Mouse (Mus musculus): Measurements from ENCODE around the gene Git2.

The Git2 gene

GRCm38 (mm10) chr5:114719003-114719927 is 56.1 kb downstream of the Git2 start:
- DNase-seq (ENCODE audit: low spot score), result no peak

GRCm38 (mm10) chr5:114718483-114718882 is 56.8 kb downstream of the Git2 start:
- DNase-seq (ENCODE audit: low spot score), result no peak

GRCm38 (mm10) chr5:114717937-114718336 is 57.4 kb downstream of the Git2 start:
- DNase-seq (ENCODE audit: low spot score), result no peak

- DNase-seq (ENCODE audit: low spot score), result no peak
These were observed 58.0 kb downstream of the Git2 start for GRCm38 (mm10) chr5:114717292-114717691.

- DNase-seq (ENCODE audit: low spot score), result no peak
These were observed 60.8 kb downstream of the Git2 start for GRCm38 (mm10) chr5:114714551-114714950.

- no peak for DNase-seq (ENCODE audit: low spot score)
These were observed 66.0 kb downstream of the Git2 start for GRCm38 (mm10) chr5:114709357-114709756.

- DNase-seq (ENCODE audit: low spot score), result no peak
These were observed 66.8 kb downstream of the Git2 start for GRCm38 (mm10) chr5:114708491-114708890.

GRCm38 (mm10) chr5:114707265-114708068 is 67.8 kb downstream of the Git2 start, which contains the start of gene Tchp:
Gene Tchp, plus strand, starts transcription at chr5:114707760.
- peak; percentile 93 for DNase-seq (ENCODE audit: low spot score)

- DNase-seq (ENCODE audit: low spot score), result no peak
These were observed 72.6 kb downstream of the Git2 start for GRCm38 (mm10) chr5:114702403-114703392.

GRCm38 (mm10) chr5:114699015-114699414 is 76.3 kb downstream of the Git2 start:
- DNase-seq (ENCODE audit: low spot score), result no peak

GRCm38 (mm10) chr5:114698044-114698746 is 77.1 kb downstream of the Git2 start:
- DNase-seq (ENCODE audit: low spot score), result no peak

GRCm38 (mm10) chr5:114696939-114697338 is 78.4 kb downstream of the Git2 start:
- DNase-seq (ENCODE audit: low spot score), result peak; percentile 43

GRCm38 (mm10) chr5:114695775-114696174 is 79.5 kb downstream of the Git2 start:
- DNase-seq (ENCODE audit: low spot score), result no peak

- DNase-seq (ENCODE audit: low spot score), result peak; percentile 93
These were observed 84.4 kb downstream of the Git2 start, which contains the start of gene Gltp for GRCm38 (mm10) chr5:114690633-114691567. Gene Gltp, minus strand, starts transcription at chr5:114690984.

GRCm38 (mm10) chr5:114689700-114690366 is 85.5 kb downstream of the Git2 start:
- no peak for DNase-seq (ENCODE audit: low spot score)

- DNase-seq (ENCODE audit: low spot score), result no peak
These were observed 86.6 kb downstream of the Git2 start for GRCm38 (mm10) chr5:114688703-114689102.

GRCm38 (mm10) chr5:114687901-114688300 is 87.4 kb downstream of the Git2 start:
- no peak for DNase-seq (ENCODE audit: low spot score)

GRCm38 (mm10) chr5:114686726-114687210 is 88.5 kb downstream of the Git2 start:
- no peak for DNase-seq (ENCODE audit: low spot score)

- no peak for DNase-seq (ENCODE audit: low spot score)
These were observed 89.3 kb downstream of the Git2 start for GRCm38 (mm10) chr5:114685986-114686385.

All from testis, postnatal 14 days (tissue).